Comparison of ENCODE assay signal across 8 mouse cellular contexts in the genomic region with DNA sequence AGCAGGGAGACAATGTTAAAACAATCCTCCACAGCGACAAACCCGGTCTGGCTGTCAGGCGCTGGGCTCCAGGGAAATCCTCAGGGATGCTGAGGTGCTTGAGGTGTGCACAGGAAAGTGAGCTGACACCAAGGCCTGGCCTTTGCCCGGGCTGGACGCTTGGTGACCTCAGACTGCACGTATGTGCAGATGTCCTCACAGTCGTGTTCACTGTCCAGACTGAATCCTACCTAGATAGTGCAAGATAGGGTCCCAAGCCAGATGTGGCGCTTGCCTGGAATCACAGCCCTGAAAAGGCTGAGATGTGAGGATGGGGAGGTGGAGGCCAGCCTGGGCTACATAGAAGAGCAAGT. TPM values are rescaled to one million over a fixed set of nuclear protein-coding genes. Genes with fewer than 3 reads are reported as not detected.
DNase-seq lines count a peak whose midpoint lies in the region; ATAC-seq and TF ChIP-seq lines count a peak whose summit lies in the region.

No protein-coding gene starts in this region.

- H3K4me3 ChIP-seq in cerebellum, adult 2 months (replicated peaks; ENCODE audit: insufficient read depth, low read depth, low read length), result peak overlapping the region; percentile 54
- peak overlapping the region; percentile 81 for H3K4me3 ChIP-seq in thymus, adult 2 months (ENCODE audit: control insufficient read depth, insufficient read depth, low read length)
- H3K4me3 ChIP-seq in liver, embryonic 15.5 days (replicated peaks), result peak overlapping the region; percentile 88

- no peak for TF ChIP-seq POLR2A in cerebellum, adult 2 months (IDR thresholded peaks at IDR 0.05; ENCODE audit: borderline replicate concordance, insufficient read depth, low read length)
- TF ChIP-seq POLR2A in thymus, adult 2 months (IDR thresholded peaks at IDR 0.05; ENCODE audit: control insufficient read depth, extremely low read depth, insufficient read depth, low read length, poor library complexity), result no peak

- peak overlapping the region; percentile 99 for H3K4me2 ChIP-seq in liver, embryonic 15.5 days

- no peaks in the 10 kb centered on the region for H3K27me3 ChIP-seq in cerebellum, adult 2 months (ENCODE audit: control insufficient read depth, insufficient read depth, low read length)
- H3K27me3 ChIP-seq in thymus, adult 2 months (ENCODE audit: control insufficient read depth, insufficient read depth, low read length), result no peaks in the 10 kb centered on the region
- H3K27me3 ChIP-seq in liver, embryonic 15.5 days, result no peaks in the 10 kb centered on the region

- no peaks in the 10 kb centered on the region for H3K36me3 ChIP-seq in thymus, adult 2 months (ENCODE audit: control insufficient read depth, insufficient read depth, low read length)
- H3K36me3 ChIP-seq in liver, embryonic 15.5 days (replicated peaks), result no peaks in the 10 kb centered on the region

- DNase-seq in cerebellum, adult 2 months, result no peak
- no peak for DNase-seq in cerebellum, adult 9-10 months
- no peak for DNase-seq in thymus, adult 2 months
- DNase-seq in thymus, postnatal 10 days (ENCODE audit: low spot score in 2 of 2), result no peak
- DNase-seq in ovary, adult 18-20 months (ENCODE audit: low spot score), result no peak
- no peak for DNase-seq in adrenal gland, adult 18-20 months (ENCODE audit: low spot score in 2 of 2)
- DNase-seq in gastrocnemius, adult 18-20 months (ENCODE audit: low spot score), result no peak

- H3K4me1 ChIP-seq in cerebellum, adult 2 months (ENCODE audit: control insufficient read depth, insufficient read depth, low read length), result peaks cover 3% of the 10 kb centered on the region; the same call in 1 of the 2 replicates
- peaks cover 4% of the 10 kb centered on the region for H3K4me1 ChIP-seq in thymus, adult 2 months (replicated peaks; ENCODE audit: control insufficient read depth, insufficient read depth, low read length)
- H3K4me1 ChIP-seq in liver, embryonic 15.5 days (replicated peaks), result peaks cover 29% of the 10 kb centered on the region

- TF ChIP-seq CTCF in cerebellum, adult 2 months (IDR thresholded peaks at IDR 0.05; ENCODE audit: borderline replicate concordance, insufficient read depth, low read depth, low read length), result no peak
- TF ChIP-seq CTCF in thymus, adult 2 months (IDR thresholded peaks at IDR 0.05; ENCODE audit: borderline replicate concordance, control insufficient read depth, extremely low read depth, insufficient read depth, low read length, poor library complexity), result no peak

- 3% methylated on average over 8 of the region's 8 CpGs for WGBS in cerebellum, adult 2 months
- WGBS in thymus, adult 2 months, result 8% methylated on average over 8 of the region's 8 CpGs
- 4% methylated on average over 8 of the region's 8 CpGs for WGBS in liver, embryonic 15.5 days (ENCODE audit: insufficient replicate concordance)

- H3K9ac ChIP-seq in liver, embryonic 15.5 days, result peak overlapping the region; percentile 85

- peak; percentile 26 for ATAC-seq in liver, embryonic 15.5 days (ENCODE audit: insufficient read depth)

- H3K9me3 ChIP-seq in liver, embryonic 15.5 days (replicated peaks), result no peaks in the 10 kb centered on the region

- peak overlapping the region; percentile 19 for H3K27ac ChIP-seq in cerebellum, adult 2 months (ENCODE audit: insufficient read depth, low read length)
- H3K27ac ChIP-seq in thymus, adult 2 months (ENCODE audit: control insufficient read depth, insufficient read depth, low read length), result no peak overlapping the region
- peak overlapping the region; percentile 89 for H3K27ac ChIP-seq in liver, embryonic 15.5 days (replicated peaks)

RNA-seq across cellular contexts. Expression of a gene that starts 0.4 kb away (rescaled TPM):
- 49.0 and 57.7 TPM in 2 replicates for polyA plus RNA-seq in cerebellum, adult 2 months (2012; rRNA removed)
- polyA plus RNA-seq in thymus, adult 2 months (2012; rRNA removed), result 76.8 and 89.1 TPM in 2 replicates
- 20.2 and 21.0 TPM in 2 replicates for polyA plus RNA-seq in liver, embryonic 15.5 days (2015; fragmentation: Nextera tagmentation; extraction: Ambion mirVana)
- total RNA-seq in adrenal gland, adult 18-20 months (2021), result 10 to 100 TPM; 39.8 to 46.9 TPM
- 10 to 100 TPM; 23.1 to 24.2 TPM for total RNA-seq in gastrocnemius, adult 18-20 months (2021)

RNA-seq across cellular contexts. Expression of a gene that starts 21.7 kb away (rescaled TPM):
- polyA plus RNA-seq in cerebellum, adult 2 months (2012; rRNA removed), result 36.2 and 38.4 TPM in 2 replicates
- polyA plus RNA-seq in thymus, adult 2 months (2012; rRNA removed), result 109 and 143 TPM in 2 replicates
- polyA plus RNA-seq in liver, embryonic 15.5 days (2015; fragmentation: Nextera tagmentation; extraction: Ambion mirVana), result 9.2 and 9.4 TPM in 2 replicates
- 10 to 100 TPM; 21.0 to 28.3 TPM for total RNA-seq in adrenal gland, adult 18-20 months (2021)
- 10 to 100 TPM; 14.1 to 15.5 TPM for total RNA-seq in gastrocnemius, adult 18-20 months (2021)
